Mouse (Mus musculus) liver, postnatal 0 days (tissue): ENCODE measurements at regions not wholly inside any gene's neighbourhood (a gene's known extent, or its start where the extent isn't known, plus 50 kb on each side); places are given as distances from the start of the nearest gene placed in this dataset.

Experiments used
- CTCF ChIP-seq: sonication (generic); IDR thresholded peaks from 2 replicates; pipeline ENCODE4 v1.5.1; 2016; ENCODE audit warnings: antibody characterized with exemption, low read depth
- EP300 ChIP-seq: IDR thresholded peaks from 2 replicates; pipeline ENCODE4 v1.6.1; 2016; ENCODE audit warnings: antibody characterized with exemption, low read depth, mild to moderate bottlenecking

DNA sequence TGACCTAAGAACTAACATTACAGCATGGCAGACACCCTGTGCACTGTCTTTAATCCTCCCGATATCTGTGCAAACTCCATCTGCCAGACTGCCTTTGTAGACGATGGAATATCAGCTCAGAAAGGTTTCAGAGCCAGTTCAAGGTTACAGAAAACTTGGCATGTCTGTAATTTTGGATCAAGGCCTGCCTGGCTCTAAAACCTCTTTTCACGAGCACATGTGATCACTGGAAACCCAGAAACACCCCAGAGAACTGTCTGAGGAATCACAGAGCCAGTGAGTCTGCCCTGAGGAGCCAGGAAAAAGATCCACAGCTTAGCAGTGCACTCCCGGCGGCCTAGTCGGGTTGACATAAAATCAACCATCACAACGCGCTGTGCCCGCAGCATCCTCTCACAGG, 149.7 kb upstream of the Fbxo11 start:
- TF ChIP-seq CTCF: no peak
- no peak for TF ChIP-seq EP300
